Mouse (Mus musculus) stomach, embryonic 15.5 days (tissue): ENCODE results near the gene Rrp8. TPM values are rescaled to one million over a fixed set of nuclear protein-coding genes. Genes with fewer than 3 reads are reported as not detected.

Source experiments
- ATAC-seq: fragments of 200-750 bp; cut with Nextera tagmentation; 2 replicates; pipeline ENCODE4 v1.8.0; 2017; ENCODE audit warnings: low read depth, moderate number of reproducible peaks, moderate TSS enrichment; ENCODE audit not compliant: insufficient read depth, low FRiP score
- H3K27ac ChIP-seq: fragments of 300-500 bp; sonication (generic); 2 replicates; pipeline ENCODE4 v1.5.1; 2015; ENCODE audit warnings: mild to moderate bottlenecking, inconsistent platforms
- H3K27me3 ChIP-seq: fragments of 300-500 bp; sonication (generic); replicated peaks from 2 replicates; pipeline ENCODE4 v1.6.1; 2015; ENCODE audit warnings: inconsistent platforms
- H3K36me3 ChIP-seq: fragments of 300-500 bp; sonication (generic); 2 replicates; pipeline ENCODE4 v1.6.1; 2015; ENCODE audit warnings: inconsistent platforms
- H3K4me1 ChIP-seq: fragments of 300-500 bp; sonication (generic); 2 replicates; pipeline ENCODE4 v1.6.1; 2015; ENCODE audit warnings: inconsistent platforms
- H3K4me2 ChIP-seq: fragments of 300-500 bp; sonication (generic); 2 replicates; pipeline ENCODE4 v1.6.1; 2015; ENCODE audit warnings: mild to moderate bottlenecking, inconsistent platforms
- H3K4me3 ChIP-seq: fragments of 300-500 bp; sonication (generic); replicated peaks from 2 replicates; pipeline ENCODE4 v1.5.1; 2015; ENCODE audit warnings: inconsistent platforms
- H3K9ac ChIP-seq: fragments of 300-500 bp; sonication (generic); 2 replicates; pipeline ENCODE4 v1.6.1; 2015; ENCODE audit warnings: inconsistent platforms
- H3K9me3 ChIP-seq: fragments of 300-500 bp; sonication (generic); 2 replicates; pipeline ENCODE4 v1.6.1; 2016; ENCODE audit warnings: inconsistent platforms
- WGBS: fragments of 180-500 bp; shearing (Covaris S2); methylation state at CpG from one replicate; pipeline ENCODE4 v1.1.7; 2015; 5-methylcytosine and 5-hydroxymethylcytosine counted together
- polyA plus RNA-seq: library from polyadenylated mRNA; unstranded; fragments of >200 nt; fragmentation: Nextera tagmentation; extraction: Ambion mirVana; gene quantifications from 2 replicates; pipeline ENCODE4 v1.2.1, GENCODE M21; 2015

Gene Rrp8
- polyA plus RNA-seq, 1 experiment from 2014 or later, result 26.9 TPM

- no peak overlapping the region for H3K4me2 ChIP-seq
- H3K36me3 ChIP-seq, result peaks cover 19% of the 10 kb centered on the region
- H3K27me3 ChIP-seq, result no peaks in the 10 kb centered on the region
- H3K27ac ChIP-seq, result no peak overlapping the region
- no peak overlapping the region for H3K4me3 ChIP-seq
- no peaks in the 10 kb centered on the region for H3K9me3 ChIP-seq
- H3K4me1 ChIP-seq, result peaks cover 15% of the 10 kb centered on the region
- H3K9ac ChIP-seq, result no peak overlapping the region
- no peak for ATAC-seq
- 69% methylated on average over 3 of the region's 3 CpGs for WGBS
Observed at GRCm38 (mm10) chr7:105769959-105770358, 32.8 kb upstream of the Rrp8 start.

- H3K9ac ChIP-seq, result no peak overlapping the region
- H3K36me3 ChIP-seq, result peaks cover 35% of the 10 kb centered on the region
- H3K27me3 ChIP-seq, result no peaks in the 10 kb centered on the region
- peak; percentile 38; the same call in 1 of the 2 replicates for ATAC-seq
- H3K4me3 ChIP-seq, result no peak overlapping the region
- H3K4me2 ChIP-seq, result no peak overlapping the region
- peak overlapping the region; percentile 48 for H3K27ac ChIP-seq
- no peaks in the 10 kb centered on the region for H3K9me3 ChIP-seq
- peaks cover 11% of the 10 kb centered on the region for H3K4me1 ChIP-seq
- 16% methylated on average over 6 of the region's 6 CpGs for WGBS
Observed at GRCm38 (mm10) chr7:105767729-105768165, 30.6 kb upstream of the Rrp8 start.

GRCm38 (mm10) chr7:105764331-105764730, 27.1 kb upstream of the Rrp8 start:
- Histone ChIP-seq H3K9me3 (no peaks in the 10 kb centered on the region), H3K9ac (no peak overlapping the region), H3K36me3 (peaks cover 44% of the 10 kb centered on the region), H3K27ac (no peak overlapping the region), H3K4me3 (no peak overlapping the region), H3K4me1 (peaks cover 7% of the 10 kb centered on the region), H3K4me2 (no peak overlapping the region), H3K27me3 (0 out of 2 replicates have a peak, but pooled peaks cover 5% of the 10 kb centered on the region)
- WGBS, result 94% methylated on average over 11 of the region's 11 CpGs
- ATAC-seq, result no peak

- Histone ChIP-seq H3K9ac (no peak overlapping the region), H3K4me3 (peak overlapping the region; percentile 27), H3K36me3 (peaks cover 50% of the 10 kb centered on the region), H3K4me1 (peaks cover 2% of the 10 kb centered on the region; the same call in 1 of the 2 replicates), H3K9me3 (no peaks in the 10 kb centered on the region), H3K27me3 (0 out of 2 replicates have a peak, but pooled peaks cover 5% of the 10 kb centered on the region), H3K27ac (no peak overlapping the region), H3K4me2 (peak overlapping the region; percentile 57)
- WGBS, result 46% methylated on average over 55 of the region's 55 CpGs
- ATAC-seq, result no peak
Observed at GRCm38 (mm10) chr7:105762517-105763270, 25.5 kb upstream of the Rrp8 start.

GRCm38 (mm10) chr7:105761813-105762484, 24.8 kb upstream of the Rrp8 start:
- Histone ChIP-seq H3K36me3 (peaks cover 50% of the 10 kb centered on the region), H3K4me2 (peak overlapping the region; percentile 57)
- 48% methylated on average over 51 of the region's 51 CpGs for WGBS

GRCm38 (mm10) chr7:105753281-105753680, 16.1 kb upstream of the Rrp8 start:
- 91% methylated on average over 10 of the region's 10 CpGs for WGBS
- Histone ChIP-seq H3K27me3 (no peaks in the 10 kb centered on the region), H3K4me3 (no peak overlapping the region), H3K4me2 (no peak overlapping the region), H3K9me3 (no peaks in the 10 kb centered on the region), H3K36me3 (peaks cover 41% of the 10 kb centered on the region), H3K9ac (no peak overlapping the region), H3K4me1 (peaks cover 5% of the 10 kb centered on the region), H3K27ac (no peak overlapping the region)
- ATAC-seq, result no peak

More at GRCm38 (mm10) chr7:105761813-105762484, 24.8 kb upstream of the Rrp8 start:
- Histone ChIP-seq H3K9me3 (no peaks in the 10 kb centered on the region), H3K9ac (no peak overlapping the region), H3K27ac (no peak overlapping the region), H3K4me3 (peak overlapping the region; percentile 27), H3K4me1 (no peaks in the 10 kb centered on the region), H3K27me3 (0 out of 2 replicates have a peak, but pooled peaks cover 5% of the 10 kb centered on the region)
- peak; percentile 28; the same call in 1 of the 2 replicates for ATAC-seq

- Histone ChIP-seq H3K36me3 (peaks cover 36% of the 10 kb centered on the region), H3K4me2 (no peak overlapping the region), H3K4me1 (peaks cover 5% of the 10 kb centered on the region), H3K9me3 (no peaks in the 10 kb centered on the region), H3K27me3 (no peaks in the 10 kb centered on the region), H3K9ac (no peak overlapping the region), H3K27ac (no peak overlapping the region), H3K4me3 (no peak overlapping the region)
- WGBS, result 92% methylated on average over 2 of the region's 2 CpGs
- no peak for ATAC-seq
Observed at GRCm38 (mm10) chr7:105752716-105753115, 15.5 kb upstream of the Rrp8 start.

GRCm38 (mm10) chr7:105751491-105752433, 14.6 kb upstream of the Rrp8 start, which contains the start of gene Tpp1:
Gene Tpp1 (minus strand): TSS chr7:105752235.
- ATAC-seq, result peak; percentile 93
- Histone ChIP-seq H3K4me1 (peaks cover 5% of the 10 kb centered on the region), H3K9me3 (no peaks in the 10 kb centered on the region), H3K4me3 (peak within 1 kb of the TSS; percentile 68), H3K27me3 (no peaks in the 10 kb centered on the region), H3K4me2 (peak within 1 kb of the TSS; percentile 79), H3K36me3 (peaks cover 38% of the 10 kb centered on the region), H3K27ac (peak within 1 kb of the TSS; percentile 65), H3K9ac (peak within 1 kb of the TSS; percentile 60)
- 21% methylated on average over 20 of the region's 20 CpGs for WGBS

- Histone ChIP-seq H3K4me3 (no peak overlapping the region), H3K27ac (no peak overlapping the region), H3K36me3 (peaks cover 12% of the 10 kb centered on the region), H3K9ac (no peak overlapping the region), H3K27me3 (no peaks in the 10 kb centered on the region), H3K4me2 (no peak overlapping the region), H3K9me3 (no peaks in the 10 kb centered on the region), H3K4me1 (peaks cover 12% of the 10 kb centered on the region)
- ATAC-seq, result no peak
- 82% methylated on average over 2 of the region's 2 CpGs for WGBS
Observed at GRCm38 (mm10) chr7:105747776-105748175, 10.6 kb upstream of the Rrp8 start.

GRCm38 (mm10) chr7:105743926-105744590, 6.9 kb upstream of the Rrp8 start, which contains the start of gene Taf10:
Gene Taf10 (minus strand): TSS chr7:105744361.
- Histone ChIP-seq H3K27me3 (no peaks in the 10 kb centered on the region), H3K9ac (peak within 1 kb of the TSS; percentile 82), H3K4me3 (peak within 1 kb of the TSS; percentile 81), H3K36me3 (peaks cover 29% of the 10 kb centered on the region), H3K9me3 (no peaks in the 10 kb centered on the region), H3K4me2 (peak within 1 kb of the TSS; percentile 85), H3K27ac (peak within 1 kb of the TSS; percentile 75), H3K4me1 (peaks cover 10% of the 10 kb centered on the region)
- WGBS, result under 1% methylated on average over 67 of the region's 67 CpGs
- peak; percentile 98 for ATAC-seq
